Mouse (Mus musculus): ENCODE results near the gene Mgmt. TPM values are rescaled to one million over a fixed set of nuclear protein-coding genes. Genes with fewer than 3 reads are reported as not detected.

The Mgmt gene
- polyA plus RNA-seq (2015; fragmentation: Nextera tagmentation; extraction: Ambion mirVana), result 2.0 and 2.6 TPM in 2 replicates

DNA sequence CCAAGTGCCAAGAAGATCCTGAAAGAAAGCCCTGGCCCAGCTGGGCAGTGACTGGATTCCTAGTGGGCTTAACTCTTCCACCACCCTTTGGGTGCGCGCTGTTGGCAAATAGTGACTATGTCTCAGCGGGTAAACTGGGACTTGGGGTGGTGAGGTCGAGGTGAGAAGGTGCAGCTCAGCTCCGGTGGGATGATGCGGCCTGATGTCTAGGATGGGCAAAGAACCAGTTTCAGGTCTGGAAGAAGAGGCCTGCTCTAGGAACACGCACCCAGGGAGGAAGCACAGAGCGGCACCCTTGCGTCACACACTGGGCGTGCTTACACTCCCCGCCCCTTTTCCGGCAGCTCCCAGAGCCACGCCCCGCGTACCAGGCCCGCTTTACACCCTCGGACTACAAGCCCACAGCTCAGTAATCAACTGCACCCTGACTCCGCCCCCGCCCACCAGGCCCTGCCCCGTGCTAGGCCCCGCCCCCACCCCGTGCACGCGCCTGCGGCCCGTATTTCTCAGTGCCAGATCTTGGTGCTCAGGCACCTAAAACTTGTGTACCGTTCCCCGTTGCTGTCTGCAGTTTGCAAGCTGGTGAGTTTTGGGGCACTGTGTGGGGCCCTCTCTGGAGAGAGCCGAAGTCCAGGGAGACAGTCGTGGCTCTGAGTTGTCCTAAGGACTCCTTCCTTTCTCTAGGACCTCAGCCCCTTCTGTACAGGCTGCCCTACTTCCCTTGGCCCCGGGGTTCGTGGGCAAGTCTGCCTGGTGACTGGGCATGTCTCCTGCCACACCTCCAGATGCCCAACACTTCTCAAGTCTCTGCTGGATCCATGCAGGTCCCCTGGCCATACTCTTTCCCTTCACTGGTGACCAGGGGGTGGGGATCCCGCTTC lies at the start of gene Mgmt:
Gene Mgmt (plus strand): TSS at position 509 of the 881 bp plus-strand sequence.
- Histone ChIP-seq H3K36me3 (no peaks in the 10 kb centered on the region), H3K4me2 (peak within 1 kb of the TSS; percentile 57), H3K9ac (peak within 1 kb of the TSS; percentile 66), H3K9me3 (no peaks in the 10 kb centered on the region), H3K27ac (replicated peaks) (peak within 1 kb of the TSS; percentile 6), H3K4me3 (peak within 1 kb of the TSS; percentile 29), H3K4me1 (replicated peaks) (peaks cover 12% of the 10 kb centered on the region), H3K27me3 (no peaks in the 10 kb centered on the region)
- WGBS, result 12% methylated on average over 33 of the region's 33 CpGs
- ATAC-seq (ENCODE audit: low read depth), result peak; percentile 99

DNA sequence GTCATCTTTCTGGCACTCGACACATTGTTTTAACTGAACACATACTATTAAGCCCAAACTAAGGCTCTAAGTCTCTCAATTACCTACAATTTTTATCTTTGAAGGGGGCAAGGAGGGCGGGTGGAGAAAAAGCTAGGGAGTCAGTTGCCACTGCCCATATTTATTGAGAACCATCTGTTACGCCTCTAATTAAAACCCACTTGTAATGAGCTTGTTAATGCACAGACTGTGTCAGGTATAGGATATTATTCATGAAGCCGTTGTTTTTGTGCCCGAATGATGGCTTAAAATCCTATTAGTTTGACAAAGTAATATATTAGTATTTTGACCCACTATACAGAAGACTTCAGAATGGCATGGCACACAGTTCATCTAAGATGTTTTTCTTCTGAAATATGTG lies 49.6 kb upstream of the Mgmt start:
- Histone ChIP-seq H3K36me3 (no peaks in the 10 kb centered on the region), H3K4me2 (no peak overlapping the region), H3K27me3 (no peaks in the 10 kb centered on the region), H3K9me3 (no peaks in the 10 kb centered on the region), H3K4me3 (no peak overlapping the region), H3K27ac (replicated peaks) (peak overlapping the region; percentile 54; the same call in 1 of the 2 replicates), H3K9ac (no peak overlapping the region), H3K4me1 (replicated peaks) (peaks cover 65% of the 10 kb centered on the region)
- no peak for ATAC-seq (ENCODE audit: low read depth)
- 44% methylated on average over 5 of the region's 5 CpGs for WGBS

DNA sequence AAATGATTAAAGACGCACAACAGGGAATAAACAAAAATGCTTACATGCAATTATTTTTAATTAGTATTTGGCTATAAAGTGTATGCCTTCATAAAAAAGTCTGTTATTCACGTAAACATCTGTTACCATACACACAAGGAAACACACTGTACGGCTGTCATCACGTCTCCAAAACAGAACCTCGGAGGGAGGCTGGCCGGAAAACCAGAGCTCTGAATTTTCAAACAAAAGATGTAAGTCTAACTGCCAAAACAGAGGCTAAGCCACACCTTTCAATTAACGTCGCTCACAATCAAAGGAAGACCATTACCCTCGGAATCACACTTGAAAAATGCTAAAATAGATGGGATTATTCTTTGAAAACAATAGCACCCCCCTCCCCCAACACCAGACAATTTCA lies 49.1 kb upstream of the Mgmt start:
- 35% methylated on average over 9 of the region's 9 CpGs for WGBS
- no peaks in the 10 kb centered on the region for H3K36me3 ChIP-seq
- H3K9ac ChIP-seq, result no peak overlapping the region
- no peaks in the 10 kb centered on the region for H3K27me3 ChIP-seq
- no peaks in the 10 kb centered on the region for H3K9me3 ChIP-seq
- H3K4me2 ChIP-seq, result no peak overlapping the region
- peaks cover 62% of the 10 kb centered on the region for H3K4me1 ChIP-seq (replicated peaks)
- ATAC-seq (ENCODE audit: low read depth), result no peak
- no peak overlapping the region for H3K4me3 ChIP-seq
- peak overlapping the region; percentile 56; the same call in 1 of the 2 replicates for H3K27ac ChIP-seq (replicated peaks)

DNA sequence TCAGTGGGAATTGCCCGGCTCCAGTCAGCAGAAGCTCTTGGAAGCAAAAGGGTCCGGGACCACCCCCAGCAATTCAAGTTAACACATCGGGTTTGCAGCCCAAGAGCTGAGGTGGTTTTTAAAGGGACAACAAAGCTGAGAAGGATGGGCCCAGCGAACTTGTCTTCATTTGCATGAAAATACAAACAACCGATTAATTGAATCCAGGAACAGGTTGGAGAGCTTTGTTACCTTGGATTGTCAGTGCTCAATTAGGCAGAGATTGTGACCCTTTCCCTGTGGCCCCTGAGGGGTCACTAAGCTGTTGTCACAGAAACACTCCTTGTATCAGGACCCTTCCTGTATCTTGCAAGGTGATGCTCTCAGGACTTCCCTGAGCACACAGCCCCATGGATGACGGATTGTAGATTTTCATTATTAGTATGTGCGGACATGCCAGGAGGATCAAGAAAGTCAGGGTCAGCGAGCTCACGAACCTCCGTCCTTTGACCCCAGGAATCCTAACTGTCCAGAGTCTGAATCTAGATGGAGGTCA lies 48.3 kb upstream of the Mgmt start:
- no peak for ATAC-seq (ENCODE audit: low read depth)

DNA sequence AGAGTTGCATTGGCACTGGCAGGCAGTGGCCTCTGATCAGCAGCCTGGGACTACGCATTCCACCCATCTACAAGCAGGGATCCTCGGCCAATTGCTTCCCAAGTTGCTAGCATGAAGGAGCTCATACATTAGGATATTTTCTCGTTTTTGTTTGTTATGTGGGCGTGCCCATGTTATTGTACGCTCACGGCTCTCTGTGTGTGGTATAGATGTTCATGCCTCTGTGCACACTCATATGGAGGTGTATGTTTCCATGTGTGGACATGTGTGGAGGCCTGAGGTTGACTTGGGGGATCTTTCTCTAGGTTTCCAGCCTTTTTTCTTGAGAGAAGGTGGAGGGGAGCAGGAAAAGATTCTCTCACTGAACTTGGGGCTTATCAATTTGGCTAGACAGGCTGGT lies 46.8 kb upstream of the Mgmt start:
- no peak overlapping the region for H3K4me3 ChIP-seq
- WGBS, result 89% methylated on average over 6 of the region's 6 CpGs
- peaks cover 41% of the 10 kb centered on the region for H3K4me1 ChIP-seq (replicated peaks)
- no peak overlapping the region for H3K4me2 ChIP-seq
- H3K9ac ChIP-seq, result no peak overlapping the region
- ATAC-seq (ENCODE audit: low read depth), result no peak
- no peaks in the 10 kb centered on the region for H3K27me3 ChIP-seq
- no peaks in the 10 kb centered on the region for H3K9me3 ChIP-seq
- no peak overlapping the region for H3K27ac ChIP-seq (replicated peaks)
- no peaks in the 10 kb centered on the region for H3K36me3 ChIP-seq

More for the DNA sequence above, 48.3 kb upstream of the Mgmt start:
- no peaks in the 10 kb centered on the region for H3K9me3 ChIP-seq
- H3K27ac ChIP-seq (replicated peaks), result peak overlapping the region; percentile 56; the same call in 1 of the 2 replicates
- no peak overlapping the region for H3K4me3 ChIP-seq
- 37% methylated on average over 10 of the region's 10 CpGs for WGBS
- no peaks in the 10 kb centered on the region for H3K36me3 ChIP-seq
- no peak overlapping the region; the same call in 1 of the 2 replicates for H3K9ac ChIP-seq
- H3K4me1 ChIP-seq (replicated peaks), result peaks cover 54% of the 10 kb centered on the region
- no peaks in the 10 kb centered on the region for H3K27me3 ChIP-seq
- no peak overlapping the region for H3K4me2 ChIP-seq

DNA sequence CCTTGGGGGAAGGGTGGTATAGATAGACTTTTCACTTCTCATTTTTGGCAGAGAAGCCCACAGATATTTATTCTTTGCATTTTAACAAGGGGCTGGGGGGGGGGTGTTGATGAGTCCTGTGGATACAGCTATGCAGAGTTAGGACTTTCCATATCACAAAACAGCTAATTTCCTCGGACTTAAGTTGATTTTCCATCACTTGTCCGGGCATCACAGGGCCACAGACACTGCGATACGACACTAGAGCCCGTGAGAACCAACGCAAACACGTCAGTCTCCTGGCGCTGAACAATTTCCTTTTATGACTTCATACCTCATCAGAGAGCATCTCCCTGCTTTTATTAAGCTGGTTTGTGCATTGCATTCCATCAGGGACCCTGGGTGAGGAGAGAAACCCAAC lies 45.7 kb upstream of the Mgmt start:
- Histone ChIP-seq H3K9me3 (no peaks in the 10 kb centered on the region), H3K9ac (no peak overlapping the region), H3K27ac (replicated peaks) (no peak overlapping the region), H3K36me3 (no peaks in the 10 kb centered on the region), H3K4me3 (no peak overlapping the region), H3K4me1 (replicated peaks) (peaks cover 30% of the 10 kb centered on the region), H3K27me3 (no peaks in the 10 kb centered on the region), H3K4me2 (no peak overlapping the region)
- no peak for ATAC-seq (ENCODE audit: low read depth)
- 68% methylated on average over 8 of the region's 8 CpGs for WGBS

DNA sequence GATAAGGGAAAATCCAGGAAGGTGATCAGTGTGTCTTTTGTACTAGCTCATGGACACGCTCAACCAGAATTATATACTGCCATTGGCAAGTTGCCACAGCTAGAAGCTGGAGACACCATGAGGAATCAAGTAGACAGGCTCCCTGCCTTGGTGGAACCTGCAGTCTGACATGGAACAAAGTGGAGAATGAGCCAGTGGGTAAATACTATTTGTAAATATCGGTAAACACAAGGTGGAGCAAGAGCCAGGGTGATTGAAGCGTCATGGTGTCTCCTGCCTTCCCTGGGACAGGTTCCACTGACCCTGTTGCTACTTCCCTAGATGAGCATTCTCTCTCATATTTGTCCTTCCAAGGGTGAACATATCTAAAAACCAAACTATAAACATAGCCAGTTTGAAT lies 44.6 kb upstream of the Mgmt start:
- WGBS, result 85% methylated on average over 3 of the region's 3 CpGs
- no peak for ATAC-seq (ENCODE audit: low read depth)
- Histone ChIP-seq H3K4me2 (no peak overlapping the region), H3K36me3 (no peaks in the 10 kb centered on the region), H3K27me3 (no peaks in the 10 kb centered on the region), H3K4me1 (replicated peaks) (peaks cover 20% of the 10 kb centered on the region), H3K27ac (replicated peaks) (no peak overlapping the region), H3K4me3 (no peak overlapping the region), H3K9ac (no peak overlapping the region), H3K9me3 (no peaks in the 10 kb centered on the region)

DNA sequence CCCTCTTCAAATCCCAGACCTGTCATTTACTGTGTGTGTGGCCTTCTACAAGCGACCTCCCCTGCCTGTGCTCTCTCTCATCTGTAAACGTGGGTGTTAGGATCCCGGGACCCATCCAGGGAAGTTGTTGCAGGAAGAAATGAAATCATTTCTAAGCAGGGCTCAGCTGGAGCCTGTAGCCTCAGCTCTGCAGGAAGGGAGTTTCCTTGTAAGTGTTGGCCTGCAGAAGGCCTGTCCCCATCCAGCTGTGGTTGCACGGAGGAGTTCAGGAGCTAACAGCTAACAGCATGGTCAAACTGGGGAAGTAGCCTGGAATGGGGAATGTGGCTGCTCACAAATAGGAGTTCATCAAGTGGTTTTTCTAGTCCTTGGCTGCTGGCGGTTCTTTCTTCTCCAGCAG lies 44.1 kb upstream of the Mgmt start:
- no peaks in the 10 kb centered on the region for H3K27me3 ChIP-seq
- 75% methylated on average over 5 of the region's 5 CpGs for WGBS
- H3K36me3 ChIP-seq, result no peaks in the 10 kb centered on the region
- no peak overlapping the region for H3K4me3 ChIP-seq
- H3K9me3 ChIP-seq, result no peaks in the 10 kb centered on the region
- H3K4me2 ChIP-seq, result no peak overlapping the region
- no peak overlapping the region for H3K27ac ChIP-seq (replicated peaks)
- ATAC-seq (ENCODE audit: low read depth), result no peak
- peaks cover 15% of the 10 kb centered on the region for H3K4me1 ChIP-seq (replicated peaks)
- no peak overlapping the region for H3K9ac ChIP-seq

DNA sequence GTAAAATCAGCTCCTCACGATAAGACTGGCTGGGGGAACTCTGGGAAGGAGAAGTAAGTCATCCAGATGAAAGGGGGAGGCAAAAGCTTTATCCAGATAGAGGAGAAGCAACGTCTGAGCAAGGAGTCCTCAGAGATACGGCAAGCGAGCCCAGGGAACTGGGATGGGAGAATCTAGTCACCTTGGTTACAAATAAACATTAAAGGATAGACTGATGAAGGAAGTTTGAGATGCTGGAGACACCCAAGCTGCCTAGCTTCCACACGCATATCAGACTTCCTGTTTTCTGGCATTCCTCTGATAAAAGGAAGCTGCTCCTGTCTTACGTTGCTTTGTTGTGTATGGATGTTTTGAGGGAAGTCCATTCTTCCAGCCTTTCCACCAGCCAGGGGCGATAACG lies 42.5 kb upstream of the Mgmt start:
- 84% methylated on average over 8 of the region's 8 CpGs for WGBS
- Histone ChIP-seq H3K9me3 (no peaks in the 10 kb centered on the region), H3K4me2 (no peak overlapping the region), H3K9ac (no peak overlapping the region), H3K4me3 (no peak overlapping the region), H3K36me3 (no peaks in the 10 kb centered on the region), H3K27me3 (no peaks in the 10 kb centered on the region), H3K27ac (replicated peaks) (no peak overlapping the region), H3K4me1 (replicated peaks) (0 out of 2 replicates have a peak, but pooled peaks cover 3% of the 10 kb centered on the region)
- no peak for ATAC-seq (ENCODE audit: low read depth)

DNA sequence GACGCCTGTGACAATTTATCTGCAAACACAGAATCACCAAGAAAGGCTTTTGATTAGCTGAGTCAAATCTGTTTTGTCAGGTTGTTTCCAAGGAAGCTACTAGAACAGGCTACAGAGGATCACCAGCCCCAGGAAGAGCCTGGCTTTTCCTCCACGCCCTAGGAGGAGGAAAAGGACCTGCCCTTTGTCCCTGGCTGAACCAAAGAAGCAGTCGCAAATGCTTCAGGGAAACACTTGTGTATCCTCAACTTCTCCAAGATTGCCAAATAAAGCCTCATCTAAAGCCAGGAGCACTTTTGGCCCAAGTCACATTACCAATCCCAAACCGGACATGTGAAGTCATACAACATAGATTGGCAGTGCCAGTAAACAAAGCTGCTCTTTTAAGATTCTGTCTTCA lies 41.7 kb upstream of the Mgmt start:
- no peak overlapping the region for H3K4me2 ChIP-seq
- no peak overlapping the region for H3K9ac ChIP-seq
- H3K36me3 ChIP-seq, result no peaks in the 10 kb centered on the region
- H3K4me3 ChIP-seq, result no peak overlapping the region
- WGBS, result 78% methylated on average over 4 of the region's 4 CpGs
- H3K4me1 ChIP-seq (replicated peaks), result 0 out of 2 replicates have a peak, but pooled peaks cover 3% of the 10 kb centered on the region
- H3K27me3 ChIP-seq, result no peaks in the 10 kb centered on the region
- H3K9me3 ChIP-seq, result no peaks in the 10 kb centered on the region
- no peak overlapping the region for H3K27ac ChIP-seq (replicated peaks)
- no peak for ATAC-seq (ENCODE audit: low read depth)

DNA sequence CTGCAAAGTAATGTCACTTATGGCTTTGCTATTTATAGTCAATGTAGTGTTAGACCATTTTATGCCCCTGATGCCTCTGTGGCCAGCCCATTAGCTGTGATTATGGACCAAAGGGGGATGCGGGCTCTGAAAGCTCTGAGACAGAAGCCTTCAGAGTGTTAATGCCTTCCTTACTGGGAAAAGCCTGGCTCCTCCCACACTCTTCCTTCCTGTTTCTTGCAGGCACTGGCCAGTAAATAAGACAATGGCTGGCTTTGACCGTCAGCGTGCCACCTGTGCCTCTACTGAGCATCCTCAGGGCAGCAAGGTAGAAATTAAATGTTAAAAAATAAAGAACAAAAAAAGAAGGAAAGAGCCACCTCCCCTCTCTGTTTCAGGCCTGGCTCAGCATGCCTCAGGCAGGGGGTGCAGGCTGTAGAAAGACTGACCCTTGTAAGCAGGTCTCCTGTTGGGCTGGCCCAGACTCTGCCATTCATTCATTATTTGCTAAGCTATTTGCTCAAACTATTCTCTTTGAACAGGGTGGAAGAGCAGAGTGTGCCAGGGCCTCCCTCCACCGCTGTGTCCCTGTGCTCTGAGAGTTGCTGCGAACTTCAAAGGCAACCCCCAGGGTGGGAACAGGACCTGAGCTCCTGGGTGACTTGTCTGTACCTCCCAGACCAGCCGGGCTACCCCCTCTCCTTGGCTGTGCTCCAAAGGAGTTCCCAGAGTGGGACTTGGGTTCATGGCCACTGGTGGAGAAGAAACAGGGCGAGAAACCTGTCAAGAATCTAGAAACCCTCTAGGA lies 29.5 kb upstream of the Mgmt start:
- WGBS, result 11% methylated on average over 7 of the region's 7 CpGs
- no peak for ATAC-seq (ENCODE audit: low read depth)
- peak overlapping the region; percentile 67 for H3K27ac ChIP-seq (replicated peaks)
- H3K9ac ChIP-seq, result no peak overlapping the region
- H3K9me3 ChIP-seq, result no peaks in the 10 kb centered on the region
- H3K27me3 ChIP-seq, result no peaks in the 10 kb centered on the region
- H3K4me1 ChIP-seq (replicated peaks), result peaks cover 25% of the 10 kb centered on the region
- no peak overlapping the region for H3K4me2 ChIP-seq
- no peak overlapping the region for H3K4me3 ChIP-seq
- no peaks in the 10 kb centered on the region for H3K36me3 ChIP-seq

DNA sequence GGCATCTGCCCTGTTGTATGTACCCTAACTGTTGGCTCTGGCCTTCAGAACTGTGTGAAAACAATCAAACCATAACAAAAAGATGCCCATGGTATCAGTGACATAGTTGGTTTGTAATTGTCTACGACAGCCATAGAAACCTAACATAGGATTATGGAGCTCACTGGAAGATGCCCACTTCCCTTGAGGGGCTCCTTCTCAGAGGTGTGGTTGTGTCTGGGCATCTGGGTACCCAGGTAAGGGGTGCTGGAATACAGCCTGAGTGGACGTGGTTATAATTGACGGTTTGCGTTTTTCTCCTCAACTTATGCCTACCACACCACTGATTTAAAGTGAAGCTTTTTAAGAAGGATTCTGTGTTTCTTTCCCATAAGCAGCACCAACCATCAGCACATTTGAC lies 28.5 kb upstream of the Mgmt start:
- no peak for ATAC-seq (ENCODE audit: low read depth)
- H3K9me3 ChIP-seq, result no peaks in the 10 kb centered on the region
- 93% methylated on average over 4 of the region's 4 CpGs for WGBS

More for the DNA sequence above, 28.5 kb upstream of the Mgmt start:
- Histone ChIP-seq H3K4me1 (replicated peaks) (peaks cover 22% of the 10 kb centered on the region), H3K9ac (no peak overlapping the region), H3K36me3 (no peaks in the 10 kb centered on the region), H3K27ac (replicated peaks) (no peak overlapping the region), H3K4me3 (no peak overlapping the region), H3K27me3 (peaks cover 2% of the 10 kb centered on the region; the same call in 1 of the 2 replicates), H3K4me2 (no peak overlapping the region)

Measured in neural tube, embryonic 13.5 days (tissue).